Mouse (Mus musculus) spleen, adult 2 months (tissue): ENCODE results near the gene Rnf145. TPM values are rescaled to one million over a fixed set of nuclear protein-coding genes. Genes with fewer than 3 reads are reported as not detected.

Source experiments
- DNase-seq, 2 experiments: peaks; one replicate each; pipeline versions ENCODE4 v3.0.0 to v3.0.0-alpha.2; 2012 to 2021; ENCODE audit warnings: low spot score in 2 of 2, low read depth in 1 of 2
- H3K27ac ChIP-seq: fragments of 200-500 bp; 2 replicates; pipeline ENCODE4 v1.5.1; 2012; ENCODE audit warnings: low read length, inconsistent platforms; ENCODE audit not compliant: insufficient read depth
- H3K27me3 ChIP-seq: fragments of 200-500 bp; 2 replicates; pipeline ENCODE4 v1.6.1; 2012; ENCODE audit warnings: mild to moderate bottlenecking, moderate library complexity, low read length, inconsistent platforms; ENCODE audit not compliant: control insufficient read depth, insufficient read depth
- H3K36me3 ChIP-seq: fragments of 200-500 bp; 2 replicates; pipeline ENCODE4 v1.6.1; 2012; ENCODE audit warnings: mild to moderate bottlenecking, low read length, inconsistent platforms; ENCODE audit not compliant: control insufficient read depth, insufficient read depth
- H3K4me1 ChIP-seq: fragments of 200-500 bp; 2 replicates; pipeline ENCODE4 v1.6.1; 2011; ENCODE audit warnings: inconsistent platforms; ENCODE audit not compliant: control insufficient read depth, insufficient read depth, insufficient read length
- H3K4me3 ChIP-seq: fragments of 200-500 bp; 2 replicates; pipeline ENCODE4 v1.5.1; 2011; ENCODE audit warnings: mild to moderate bottlenecking, inconsistent platforms; ENCODE audit not compliant: insufficient read depth, insufficient read length; ENCODE audit errors: extremely low read depth
- CTCF ChIP-seq: fragments of 200-500 bp; IDR thresholded peaks from 2 replicates; pipeline ENCODE4 v1.5.1; 2011; ENCODE audit warnings: mild to moderate bottlenecking, inconsistent platforms; ENCODE audit not compliant: insufficient read depth, insufficient read length, insufficient replicate concordance; ENCODE audit errors: extremely low read depth
- POLR2A ChIP-seq: fragments of 200-500 bp; IDR thresholded peaks from 2 replicates; pipeline ENCODE4 v1.6.1; 2011; ENCODE audit warnings: low read depth, low read length, inconsistent platforms
- WGBS: fragments of 180-500 bp; shearing (Covaris S2); methylation state at CpG from one replicate; pipeline ENCODE4 v1.1.7; 2018; 5-methylcytosine and 5-hydroxymethylcytosine counted together
- polyA plus RNA-seq: library from polyadenylated mRNA; depleted of rRNA; stranded (reverse); fragments of >200 nt; gene quantifications from 2 replicates; pipeline ENCODE4 v1.2.3, GENCODE M21; 2012

Gene Rnf145
- polyA plus RNA-seq, 1 experiment, result 65.5 TPM

GRCm38 (mm10) chr11:44574391-44574790 is 55.6 kb downstream of the Rnf145 start:
- no peak for DNase-seq
- no peaks in the 10 kb centered on the region for H3K27me3 ChIP-seq
- WGBS, result 80% methylated on average over 8 of the region's 8 CpGs
- H3K4me1 ChIP-seq, result peaks cover 11% of the 10 kb centered on the region; the same call in 1 of the 2 replicates
- TF ChIP-seq CTCF (no peak), POLR2A (no peak; the same call in 1 of the 2 replicates)
- peak overlapping the region; percentile 79 for H3K27ac ChIP-seq
- H3K4me3 ChIP-seq, result peak overlapping the region; percentile 49
- no peaks in the 10 kb centered on the region for H3K36me3 ChIP-seq

- Histone ChIP-seq H3K4me1 (peaks cover 11% of the 10 kb centered on the region; the same call in 1 of the 2 replicates), H3K4me3 (peak overlapping the region; percentile 38; the same call in 1 of the 2 replicates), H3K36me3 (no peaks in the 10 kb centered on the region), H3K27me3 (no peaks in the 10 kb centered on the region), H3K27ac (peak overlapping the region; percentile 70)
- 40% methylated on average over 5 of the region's 5 CpGs for WGBS
- TF ChIP-seq CTCF (no peak), POLR2A (no peak)
- peak; percentile 82 to 89 for DNase-seq
These were observed 56.1 kb downstream of the Rnf145 start for GRCm38 (mm10) chr11:44574820-44575219.

GRCm38 (mm10) chr11:44577911-44578310 is 59.1 kb downstream of the Rnf145 start:
- peak in 1 of 2 experiments; percentile 15 for DNase-seq
- Histone ChIP-seq H3K27me3 (no peaks in the 10 kb centered on the region), H3K4me1 (peaks cover 8% of the 10 kb centered on the region; the same call in 1 of the 2 replicates), H3K36me3 (no peaks in the 10 kb centered on the region), H3K27ac (no peak overlapping the region; the same call in 1 of the 2 replicates), H3K4me3 (no peak overlapping the region)
- WGBS, result 39% methylated on average over 9 of the region's 9 CpGs
- TF ChIP-seq CTCF, result no peak
- no peak for TF ChIP-seq POLR2A

GRCm38 (mm10) chr11:44581277-44581683 is 62.5 kb downstream of the Rnf145 start:
- Histone ChIP-seq H3K4me3 (peak overlapping the region; percentile 42; the same call in 1 of the 2 replicates), H3K27me3 (no peaks in the 10 kb centered on the region), H3K27ac (peak overlapping the region; percentile 6; the same call in 1 of the 2 replicates), H3K36me3 (no peaks in the 10 kb centered on the region), H3K4me1 (peaks cover 5% of the 10 kb centered on the region; the same call in 1 of the 2 replicates)
- TF ChIP-seq POLR2A (no peak), CTCF (peak; percentile 72; the same call in 1 of the 2 replicates)
- DNase-seq, result peak; percentile 63 to 65
- WGBS, result 5% methylated on average over 11 of the region's 11 CpGs

- H3K27ac ChIP-seq, result no peak overlapping the region
- no peaks in the 10 kb centered on the region for H3K4me1 ChIP-seq
- peak; percentile 58 to 59 for DNase-seq
- H3K27me3 ChIP-seq, result no peaks in the 10 kb centered on the region
- H3K36me3 ChIP-seq, result no peaks in the 10 kb centered on the region
- peak; percentile 36; the same call in 1 of the 2 replicates for TF ChIP-seq CTCF
- no peak for TF ChIP-seq POLR2A
- 13% methylated on average over 3 of the region's 3 CpGs for WGBS
- H3K4me3 ChIP-seq, result no peak overlapping the region
These were observed 67.4 kb downstream of the Rnf145 start for GRCm38 (mm10) chr11:44586047-44586696.

- TF ChIP-seq CTCF (no peak), POLR2A (no peak)
- H3K4me3 ChIP-seq, result no peak overlapping the region
- H3K36me3 ChIP-seq, result no peaks in the 10 kb centered on the region
- DNase-seq, result no peak
- 91% methylated on average over 6 of the region's 6 CpGs for WGBS
- H3K27ac ChIP-seq, result no peak overlapping the region
- H3K27me3 ChIP-seq, result no peaks in the 10 kb centered on the region
- H3K4me1 ChIP-seq, result no peaks in the 10 kb centered on the region
These were observed 74.3 kb downstream of the Rnf145 start for GRCm38 (mm10) chr11:44593016-44593415.

- H3K4me1 ChIP-seq, result no peaks in the 10 kb centered on the region
- no peak for DNase-seq
- TF ChIP-seq POLR2A (no peak), CTCF (no peak)
- no peak overlapping the region for H3K4me3 ChIP-seq
- H3K27me3 ChIP-seq, result no peaks in the 10 kb centered on the region
- H3K27ac ChIP-seq, result no peak overlapping the region
- 84% methylated on average over 3 of the region's 3 CpGs for WGBS
- no peaks in the 10 kb centered on the region for H3K36me3 ChIP-seq
These were observed 76.0 kb downstream of the Rnf145 start for GRCm38 (mm10) chr11:44594768-44595167.
